Mouse (Mus musculus) E14TG2a.4 (cell line): Measurements from ENCODE around the gene Syf2.

Source experiments
- CTCF ChIP-seq: conservative IDR thresholded peaks from 2 replicates; pipeline ENCODE4 v1.5.1; 2014; ENCODE audit warnings: low read length
- NANOG ChIP-seq: IDR thresholded peaks from 2 replicates; pipeline ENCODE4 v1.6.1; 2014; ENCODE audit warnings: borderline replicate concordance, low read length, mixed read lengths
- POU5F1 ChIP-seq: IDR thresholded peaks from 2 replicates; pipeline ENCODE4 v1.6.1; 2014; ENCODE audit warnings: low read length, borderline replicate concordance

DNA sequence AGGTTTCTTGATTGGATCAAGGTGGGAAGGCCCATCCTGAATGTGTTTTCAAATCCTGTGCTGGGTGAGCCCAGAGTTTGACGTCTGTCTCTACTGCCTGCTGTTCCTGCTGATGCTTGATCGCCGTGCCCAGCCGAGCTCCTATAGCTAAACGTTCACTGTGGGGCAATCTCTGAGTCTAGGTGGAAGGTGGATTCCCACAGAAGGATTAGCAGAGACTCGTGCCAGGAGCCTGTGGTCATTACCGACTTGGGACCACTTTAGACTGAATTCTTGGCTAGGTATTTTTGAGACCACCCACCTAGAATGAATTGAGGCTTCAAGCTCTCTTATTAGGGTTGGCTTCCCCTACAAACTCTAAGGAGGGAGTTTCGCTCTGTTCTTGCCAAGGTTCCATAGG is 48.2 kb downstream of the Syf2 start:
- TF ChIP-seq CTCF (no peak), POU5F1 (no peak), NANOG (no peak)
